Mouse (Mus musculus) C2C12 (cell line): ENCODE data around the gene Prrx1. TPM values are rescaled to one million over a fixed set of nuclear protein-coding genes. Genes with fewer than 3 reads are reported as not detected.

Experiments
- H3K27me3 ChIP-seq: one replicate; pipeline ENCODE4 v1.6.1; 2011; ENCODE audit not compliant: control insufficient read depth, insufficient read depth, insufficient read length
- H3K36me3 ChIP-seq: one replicate; pipeline ENCODE4 v1.6.1; 2011; ENCODE audit not compliant: control insufficient read depth, insufficient read depth
- H3K4me3 ChIP-seq: one replicate; pipeline ENCODE4 v1.5.1; 2011; ENCODE audit warnings: mild to moderate bottlenecking, control low read depth; ENCODE audit not compliant: poor library complexity, insufficient read depth, severe bottlenecking
- H3K79me2 ChIP-seq: one replicate; pipeline ENCODE4 v1.6.1; 2011; ENCODE audit not compliant: control insufficient read depth, insufficient read depth
- H3K79me3 ChIP-seq: one replicate; pipeline ENCODE4 v1.6.1; 2011; ENCODE audit warnings: low read depth, control low read depth
- H3ac ChIP-seq: one replicate; pipeline ENCODE3; 2011; ENCODE audit warnings: low read depth; ENCODE audit not compliant: control insufficient read depth, insufficient read length
- CEBPB ChIP-seq: IDR thresholded peaks from one replicate; pipeline ENCODE4 v1.6.1; 2011; ENCODE audit warnings: low read depth, mild to moderate bottlenecking, control low read depth, moderate library complexity
- CTCF ChIP-seq: IDR thresholded peaks from one replicate; pipeline ENCODE4 v1.5.1; 2011; ENCODE audit not compliant: control insufficient read depth, insufficient read depth, insufficient read length
- FOSL1 ChIP-seq: IDR thresholded peaks from one replicate; pipeline ENCODE4 v1.8.0; 2011; ENCODE audit warnings: mild to moderate bottlenecking, low read length; ENCODE audit not compliant: poor library complexity, insufficient read depth, severe bottlenecking
- MAX ChIP-seq: IDR thresholded peaks from one replicate; pipeline ENCODE4 v1.6.1; 2011; ENCODE audit warnings: mild to moderate bottlenecking, control low read depth
- MYOD1 ChIP-seq: IDR thresholded peaks from one replicate; pipeline ENCODE4 v1.6.1; 2011; ENCODE audit warnings: low read depth; ENCODE audit not compliant: control insufficient read depth, insufficient read length
- MYOG ChIP-seq: IDR thresholded peaks from one replicate; pipeline ENCODE4 v1.6.1; 2011; ENCODE audit not compliant: control insufficient read depth, insufficient read length; ENCODE audit errors: extremely low read depth
- USF1 ChIP-seq: IDR thresholded peaks from one replicate; pipeline ENCODE4 v1.6.1; 2011; ENCODE audit warnings: low read depth, mild to moderate bottlenecking, control low read depth, moderate library complexity
- polyA plus RNA-seq: library from polyadenylated mRNA; unstranded; fragments of >200 nt; fragmentation: generic; extraction: Trizol; gene quantifications from one replicate; pipeline ENCODE4 v1.2.1, GENCODE M21; 2012; ENCODE audit warnings: missing spikeins

Gene Prrx1
- polyA plus RNA-seq, 1 experiment = 5.1 TPM

- H3ac ChIP-seq = no peak overlapping the region
- no peaks in the 10 kb centered on the region for H3K36me3 ChIP-seq
- H3K79me3 ChIP-seq = no peaks in the 10 kb centered on the region
- TF ChIP-seq USF1 (no peak), MYOG (no peak)
- no peak overlapping the region for H3K4me3 ChIP-seq
- no peaks in the 10 kb centered on the region for H3K79me2 ChIP-seq
- no peaks in the 10 kb centered on the region for H3K27me3 ChIP-seq
These were observed 44.2 kb upstream of the Prrx1 start for GRCm38 (mm10) chr1:163357733-163358132.

- H3K27me3 ChIP-seq = no peaks in the 10 kb centered on the region
- H3K4me3 ChIP-seq = no peak overlapping the region
- no peaks in the 10 kb centered on the region for H3K79me2 ChIP-seq
- H3K79me3 ChIP-seq = no peaks in the 10 kb centered on the region
- no peaks in the 10 kb centered on the region for H3K36me3 ChIP-seq
- TF ChIP-seq USF1 = no peak
- no peak for TF ChIP-seq CEBPB
- TF ChIP-seq FOSL1 = no peak
- TF ChIP-seq MYOD1 = no peak
- TF ChIP-seq MAX = no peak
- TF ChIP-seq MYOG = no peak
- TF ChIP-seq CTCF = no peak
- H3ac ChIP-seq = no peak overlapping the region
These were observed 42.7 kb upstream of the Prrx1 start for GRCm38 (mm10) chr1:163356167-163356566.

- Histone ChIP-seq H3K4me3 (no peak overlapping the region), H3K79me3 (no peaks in the 10 kb centered on the region), H3K79me2 (no peaks in the 10 kb centered on the region), H3ac (no peak overlapping the region), H3K36me3 (no peaks in the 10 kb centered on the region), H3K27me3 (no peaks in the 10 kb centered on the region)
- TF ChIP-seq CTCF (no peak), CEBPB (no peak), MAX (no peak), MYOG (no peak), FOSL1 (no peak), USF1 (no peak)
These were observed 42.2 kb upstream of the Prrx1 start for GRCm38 (mm10) chr1:163355626-163356156.

GRCm38 (mm10) chr1:163350988-163351387 is 37.5 kb upstream of the Prrx1 start:
- Histone ChIP-seq H3K79me2 (no peaks in the 10 kb centered on the region), H3K27me3 (no peaks in the 10 kb centered on the region), H3K4me3 (no peak overlapping the region), H3K36me3 (no peaks in the 10 kb centered on the region), H3K79me3 (no peaks in the 10 kb centered on the region), H3ac (no peak overlapping the region)
- TF ChIP-seq MAX (no peak), MYOG (no peak), FOSL1 (no peak), USF1 (no peak)

- no peak overlapping the region for H3K4me3 ChIP-seq
- no peaks in the 10 kb centered on the region for H3K36me3 ChIP-seq
- no peak overlapping the region for H3ac ChIP-seq
- no peaks in the 10 kb centered on the region for H3K79me2 ChIP-seq
- no peaks in the 10 kb centered on the region for H3K27me3 ChIP-seq
- TF ChIP-seq CEBPB (no peak), MAX (no peak), CTCF (no peak), USF1 (no peak), MYOG (no peak), FOSL1 (no peak), MYOD1 (no peak)
- H3K79me3 ChIP-seq = no peaks in the 10 kb centered on the region
These were observed 32.0 kb upstream of the Prrx1 start for GRCm38 (mm10) chr1:163345541-163345940.

- Histone ChIP-seq H3K79me3 (no peaks in the 10 kb centered on the region), H3K79me2 (no peaks in the 10 kb centered on the region), H3K4me3 (no peak overlapping the region), H3K36me3 (no peaks in the 10 kb centered on the region), H3ac (no peak overlapping the region), H3K27me3 (no peaks in the 10 kb centered on the region)
- TF ChIP-seq MYOG = no peak
- no peak for TF ChIP-seq CEBPB
- TF ChIP-seq USF1 = no peak
- no peak for TF ChIP-seq MYOD1
- no peak for TF ChIP-seq FOSL1
- no peak for TF ChIP-seq CTCF
- no peak for TF ChIP-seq MAX
These were observed 31.4 kb upstream of the Prrx1 start for GRCm38 (mm10) chr1:163344931-163345330.
